Mouse (Mus musculus): ENCODE measurements around the gene Tecta.

The Tecta gene

DNA sequence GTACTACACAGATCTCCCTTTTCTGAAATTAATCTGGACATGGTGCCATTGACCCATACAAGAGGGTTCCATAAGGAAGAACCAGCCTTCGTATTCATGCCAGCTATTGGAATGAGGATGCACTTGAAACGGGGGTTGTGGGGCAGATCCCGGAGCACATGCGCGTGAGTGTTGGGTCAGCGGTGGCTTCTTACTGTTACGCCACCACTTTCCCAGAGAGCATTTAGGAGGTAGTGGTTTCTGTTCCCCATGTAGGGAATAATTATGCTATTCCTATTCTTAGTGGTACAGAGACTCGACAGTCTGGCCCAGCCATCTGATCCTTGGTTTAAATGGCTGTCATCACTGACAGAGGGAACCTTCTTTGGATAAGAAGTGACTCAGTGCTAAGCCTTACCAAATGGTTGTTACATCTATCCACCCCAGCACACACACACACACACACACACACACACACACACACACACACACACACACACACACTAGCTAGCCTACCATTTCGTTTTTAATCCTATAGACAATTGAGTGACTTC is 81.2 kb downstream of the Tecta start:
- no peak for DNase-seq (ENCODE audit: low spot score)

DNA sequence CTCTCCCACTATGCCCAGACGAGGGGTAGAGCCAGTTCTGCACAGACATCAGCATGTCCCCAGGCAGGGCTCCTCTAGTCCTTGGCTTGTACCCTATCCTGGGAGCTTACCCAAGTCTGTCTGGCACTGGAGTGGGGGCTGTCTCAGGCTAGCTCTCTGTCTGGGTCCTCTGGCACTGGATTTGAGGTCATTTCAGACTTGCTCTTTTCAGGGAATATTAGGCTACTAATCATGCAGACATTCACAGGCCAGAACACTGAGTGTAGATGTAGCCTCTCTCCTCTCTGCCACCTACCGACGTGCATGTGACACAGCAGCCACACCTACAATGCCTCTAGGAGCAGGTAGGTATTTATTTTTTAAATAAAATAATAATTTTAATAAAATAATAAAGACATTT is 82.4 kb downstream of the Tecta start:
- no peak for DNase-seq (ENCODE audit: low spot score)

- DNase-seq (ENCODE audit: low spot score) = peak; percentile 56
Observed at GRCm38 (mm10) chr9:42315816-42316215, 83.9 kb downstream of the Tecta start.

DNA sequence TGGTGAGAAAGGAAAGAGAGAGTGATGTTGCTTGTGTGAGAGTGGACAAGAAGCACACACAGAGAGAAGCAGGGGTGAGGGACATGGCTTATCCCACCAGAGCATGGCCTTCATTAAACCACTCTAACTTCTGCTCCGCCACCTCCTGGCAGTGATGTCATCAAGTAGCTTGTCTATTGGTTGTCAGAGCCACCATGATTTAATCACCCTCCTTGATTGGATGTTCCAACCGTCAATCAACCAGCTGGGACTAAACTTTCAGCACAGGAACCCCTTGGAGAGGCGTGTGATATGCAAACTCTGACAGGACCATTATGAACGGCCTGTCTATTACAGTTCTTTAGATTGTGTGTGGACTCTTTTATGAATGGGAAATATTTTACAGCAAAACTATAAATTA is 84.8 kb downstream of the Tecta start:
- peak; percentile 51 for DNase-seq (ENCODE audit: low spot score)

DNA sequence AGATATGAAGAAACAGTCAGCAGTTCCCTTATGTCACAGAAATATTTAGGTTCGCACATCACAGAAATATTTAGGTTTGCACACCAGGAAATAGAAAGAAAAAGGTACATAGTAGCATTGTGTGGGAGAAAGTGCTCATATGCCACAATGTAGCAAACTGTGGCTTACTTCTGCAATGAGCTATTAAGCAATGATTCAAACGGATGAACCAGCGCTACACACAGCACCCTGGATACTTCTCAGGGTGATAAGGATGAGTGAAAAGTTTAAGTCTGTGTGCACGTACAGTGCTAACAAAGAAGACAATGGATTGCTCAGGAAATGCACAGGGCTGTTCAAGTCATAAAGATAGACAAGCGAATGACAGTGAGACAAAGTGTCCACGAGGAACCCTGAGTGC is 85.3 kb downstream of the Tecta start:
- DNase-seq (ENCODE audit: low spot score) = no peak

DNA sequence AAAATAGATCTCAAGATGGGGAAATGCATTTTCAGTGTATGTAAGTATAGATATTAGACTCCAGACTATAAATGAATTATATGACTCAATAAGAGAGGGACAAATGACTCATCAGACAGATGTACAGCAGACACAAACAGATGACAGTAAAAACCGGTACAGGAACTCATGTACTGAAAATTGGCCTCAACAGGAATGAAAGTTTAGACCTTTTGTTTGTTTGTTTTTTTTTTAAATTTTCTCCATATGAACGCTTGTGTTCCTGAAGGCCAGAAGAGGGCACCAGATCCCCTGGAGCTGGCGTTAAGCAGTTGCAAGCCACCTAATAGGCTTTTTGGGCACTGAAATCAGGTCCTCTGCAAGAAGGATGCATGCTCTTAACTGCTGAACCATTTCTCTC is 85.9 kb downstream of the Tecta start:
- peak; percentile 60 for DNase-seq (ENCODE audit: low spot score)

DNA sequence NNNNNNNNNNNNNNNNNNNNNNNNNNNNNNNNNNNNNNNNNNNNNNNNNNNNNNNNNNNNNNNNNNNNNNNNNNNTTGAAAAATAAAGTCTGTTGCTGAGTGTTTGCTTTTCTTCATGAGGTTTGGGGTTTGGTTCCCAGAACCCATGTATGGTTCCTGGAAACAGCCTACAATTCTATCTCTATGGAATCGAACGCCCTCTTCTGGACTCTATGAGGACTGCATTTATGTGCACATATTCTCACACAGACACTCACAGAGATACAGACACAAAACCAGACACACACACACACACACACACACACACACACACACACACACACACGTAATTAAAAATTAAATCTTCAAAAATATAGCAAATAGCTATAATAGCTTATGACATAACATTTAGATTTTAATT is 88.4 kb downstream of the Tecta start:
- DNase-seq (ENCODE audit: low spot score) = no peak

GRCm38 (mm10) chr9:42303894-42304293 is 95.8 kb downstream of the Tecta start:
- no peak for DNase-seq (ENCODE audit: low spot score)

- DNase-seq (ENCODE audit: low spot score) = no peak
Observed at GRCm38 (mm10) chr9:42301082-42301633, 98.6 kb downstream of the Tecta start.

DNA sequence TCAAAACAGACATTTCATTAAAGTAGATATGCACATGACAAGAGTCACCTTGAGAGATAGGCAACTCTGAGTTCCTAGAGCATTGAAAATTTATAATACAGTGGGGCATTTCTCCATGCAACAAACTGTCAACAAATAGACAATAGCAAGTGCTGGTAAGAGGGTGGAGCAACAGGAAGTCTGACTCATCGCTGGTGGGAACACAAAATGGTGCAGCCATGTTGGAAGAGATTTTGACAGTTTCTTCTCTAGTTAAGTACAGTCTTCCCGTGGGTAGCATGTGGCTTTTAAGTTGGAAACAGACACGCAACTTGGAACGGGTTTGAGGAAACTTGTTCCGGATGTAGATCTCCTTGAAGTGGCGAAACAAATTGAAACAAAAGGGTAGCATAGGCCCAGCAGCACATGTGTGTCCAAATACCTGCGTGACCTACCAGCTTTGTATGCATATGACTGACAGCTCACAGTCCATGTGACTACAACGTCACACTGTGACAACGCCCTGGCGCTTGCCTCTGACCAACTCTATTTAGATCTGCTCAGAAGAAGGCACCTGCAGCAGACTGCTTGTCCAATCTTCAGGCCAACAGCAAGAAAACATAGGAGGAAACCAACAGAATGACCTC is 103.3 kb downstream of the Tecta start:
- no peak for DNase-seq (ENCODE audit: low spot score)

GRCm38 (mm10) chr9:42294131-42294530 is 105.6 kb downstream of the Tecta start:
- no peak for DNase-seq (ENCODE audit: low spot score)

GRCm38 (mm10) chr9:42293596-42293995 is 106.1 kb downstream of the Tecta start:
- no peak for DNase-seq (ENCODE audit: low spot score)

GRCm38 (mm10) chr9:42293051-42293450 is 106.7 kb downstream of the Tecta start:
- DNase-seq (ENCODE audit: low spot score) = no peak

- no peak for DNase-seq (ENCODE audit: low spot score)
Observed at GRCm38 (mm10) chr9:42279676-42280075, 120.1 kb downstream of the Tecta start.
